Mouse (Mus musculus) CH12.LX (cell line): Measurements from ENCODE around the gene Olfr1359. TPM values are rescaled to one million over a fixed set of nuclear protein-coding genes. Genes with fewer than 3 reads are reported as not detected.

ENCODE experiments used
- DNase-seq: peaks from one replicate; pipeline ENCODE4 v3.0.0-alpha.2; 2013; ENCODE audit errors: extremely low read depth
- H3K27ac ChIP-seq: 2 replicates; pipeline ENCODE4 v1.5.1; 2012; ENCODE audit warnings: low read depth, mild to moderate bottlenecking, control low read depth, moderate library complexity; ENCODE audit not compliant: insufficient read depth
- H3K27me3 ChIP-seq: replicated peaks from 2 replicates; pipeline ENCODE3; 2012; ENCODE audit warnings: inconsistent platforms
- H3K36me3 ChIP-seq, 2 experiments: replicated peaks in 1 of 2; 2 replicates each; pipeline versions ENCODE3 to v1.6.1; 2012; ENCODE audit warnings: inconsistent platforms in 1 of 2, low read length in 1 of 2, mild to moderate bottlenecking in 1 of 2, mixed read lengths in 1 of 2, moderate library complexity in 1 of 2; ENCODE audit not compliant: control insufficient read depth in 1 of 2, insufficient read depth in 1 of 2
- H3K4me1 ChIP-seq, 2 experiments: 2 replicates each; pipeline ENCODE4 v1.6.1; 2012; ENCODE audit warnings: inconsistent platforms in 1 of 2, moderate library complexity in 1 of 2; ENCODE audit not compliant: insufficient read depth in 2 of 2, control insufficient read depth in 1 of 2
- H3K4me2 ChIP-seq: 2 replicates; pipeline ENCODE4 v1.6.1; 2012; ENCODE audit warnings: low read depth, mild to moderate bottlenecking, control low read depth; ENCODE audit not compliant: poor library complexity, insufficient read depth, severe bottlenecking
- H3K4me3 ChIP-seq, 3 experiments: fragments of 150-350 bp in 1 of 3; sonication (generic) in 1 of 3; replicated peaks in 1 of 3; 2 replicates each; pipeline versions ENCODE3 to v1.5.1; 2011 to 2012; ENCODE audit warnings: low read depth in 2 of 3, low read length in 2 of 3, mild to moderate bottlenecking in 2 of 3, moderate library complexity in 2 of 3, control low read depth in 1 of 3, improper control_type of control experiment in 1 of 3, inconsistent platforms in 1 of 3, mixed read lengths in 1 of 3; ENCODE audit not compliant: poor library complexity in 1 of 3
- H3K79me2 ChIP-seq: replicated peaks from 2 replicates; pipeline ENCODE4 v1.6.1; 2012; ENCODE audit warnings: mild to moderate bottlenecking, moderate library complexity; ENCODE audit not compliant: control insufficient read depth, poor library complexity, insufficient read depth, severe bottlenecking; ENCODE audit errors: extremely low read depth
- H3K9ac ChIP-seq: 2 replicates; pipeline ENCODE4 v1.6.1; 2012; ENCODE audit warnings: low read depth, mild to moderate bottlenecking, control low read depth, moderate library complexity; ENCODE audit not compliant: insufficient read depth
- H3K9me3 ChIP-seq: replicated peaks from 2 replicates; pipeline ENCODE3; 2012; ENCODE audit warnings: low read length, inconsistent platforms, mixed read lengths
- CHD1 ChIP-seq: IDR thresholded peaks from 2 replicates; pipeline ENCODE4 v1.6.1; 2012; ENCODE audit warnings: low read depth, low read length, improper control_type of control experiment, inconsistent platforms
- CTCF ChIP-seq, 2 experiments: IDR thresholded peaks in 1 of 2; conservative IDR thresholded peaks in 1 of 2; 2 replicates each; pipeline ENCODE4 v1.5.1; 2011 to 2012; ENCODE audit warnings: low read depth in 2 of 2, low read length in 2 of 2, improper control_type of control experiment in 1 of 2, inconsistent platforms in 1 of 2, mild to moderate bottlenecking in 1 of 2, moderate library complexity in 1 of 2
- E2F4 ChIP-seq: IDR thresholded peaks from 2 replicates; pipeline ENCODE4 v1.6.1; 2011; ENCODE audit warnings: low read depth, low read length, improper control_type of control experiment; ENCODE audit not compliant: insufficient replicate concordance
- ELF1 ChIP-seq: IDR thresholded peaks from 2 replicates; pipeline ENCODE4 v1.6.1; 2014; ENCODE audit warnings: low read depth, mild to moderate bottlenecking, inconsistent platforms, low read length, improper control_type of control experiment
- EP300 ChIP-seq: IDR thresholded peaks from 2 replicates; pipeline ENCODE4 v1.6.1; 2011; ENCODE audit warnings: low read length, improper control_type of control experiment
- GABPA ChIP-seq: IDR thresholded peaks from 2 replicates; pipeline ENCODE4 v1.6.1; 2012; ENCODE audit warnings: low read depth, low read length, improper control_type of control experiment, inconsistent platforms; ENCODE audit not compliant: insufficient replicate concordance
- JUN ChIP-seq: IDR thresholded peaks from 2 replicates; pipeline ENCODE4 v1.6.1; 2011; ENCODE audit warnings: low read depth, mild to moderate bottlenecking, low read length, improper control_type of control experiment, moderate library complexity; ENCODE audit not compliant: insufficient read depth
- JUND ChIP-seq: conservative IDR thresholded peaks from 2 replicates; pipeline ENCODE4 v1.6.1; 2011; ENCODE audit warnings: low read depth, low read length, improper control_type of control experiment
- KAT2A ChIP-seq: IDR thresholded peaks from 2 replicates; pipeline ENCODE4 v1.6.1; 2012; ENCODE audit warnings: low read length, improper control_type of control experiment, inconsistent platforms; ENCODE audit not compliant: insufficient replicate concordance
- MAFK ChIP-seq: IDR thresholded peaks from 2 replicates; pipeline ENCODE4 v1.6.1; 2011; ENCODE audit warnings: low read length, improper control_type of control experiment; ENCODE audit not compliant: insufficient replicate concordance
- MAX ChIP-seq: IDR thresholded peaks from 2 replicates; pipeline ENCODE4 v1.6.1; 2011; ENCODE audit warnings: low read length, improper control_type of control experiment
- MYC ChIP-seq: IDR thresholded peaks from 2 replicates; pipeline ENCODE4 v1.6.1; 2011; ENCODE audit warnings: low read depth, mild to moderate bottlenecking, improper control_type of control experiment, low read length
- NELFE ChIP-seq: IDR thresholded peaks from 2 replicates; pipeline ENCODE4 v1.6.1; 2011; ENCODE audit warnings: low read depth, low read length, improper control_type of control experiment
- NRF1 ChIP-seq: IDR thresholded peaks from 2 replicates; pipeline ENCODE4 v1.6.1; 2014; ENCODE audit warnings: low read depth, mild to moderate bottlenecking, inconsistent platforms, low read length, improper control_type of control experiment, moderate library complexity
- RAD21 ChIP-seq: IDR thresholded peaks from 2 replicates; pipeline ENCODE4 v1.6.1; 2011; ENCODE audit warnings: low read depth, mild to moderate bottlenecking, low read length, improper control_type of control experiment, moderate library complexity
- SIN3A ChIP-seq: IDR thresholded peaks from 2 replicates; pipeline ENCODE4 v1.6.1; 2012; ENCODE audit warnings: low read length, improper control_type of control experiment, inconsistent platforms
- TBP ChIP-seq: conservative IDR thresholded peaks from 2 replicates; pipeline ENCODE4 v1.6.1; 2011; ENCODE audit warnings: low read depth, low read length, improper control_type of control experiment
- TCF12 ChIP-seq: IDR thresholded peaks from 2 replicates; pipeline ENCODE4 v1.6.1; 2014; ENCODE audit warnings: low read depth, mild to moderate bottlenecking, inconsistent platforms, low read length, improper control_type of control experiment
- USF1 ChIP-seq: IDR thresholded peaks from 2 replicates; pipeline ENCODE4 v1.6.1; 2014; ENCODE audit warnings: low read depth, mild to moderate bottlenecking, inconsistent platforms, low read length, improper control_type of control experiment
- ZKSCAN1 ChIP-seq: IDR thresholded peaks from 2 replicates; pipeline ENCODE4 v1.6.1; 2012; ENCODE audit warnings: low read depth, inconsistent platforms, low read length, improper control_type of control experiment, borderline replicate concordance
- ZMIZ1 ChIP-seq: IDR thresholded peaks from 2 replicates; pipeline ENCODE4 v1.6.1; 2012; ENCODE audit warnings: low read depth, mild to moderate bottlenecking, inconsistent platforms, low read length, improper control_type of control experiment
- dilution Hi-C: fragments of 300-500 bp; cut with MboI; formaldehyde crosslinking; loops from 2 replicates; pipeline ENCODE4 v1.14.3; 2020; ENCODE audit warnings: low sequenced_read_pairs; ENCODE audit not compliant: extremely low pct_unique_long_range_greater_than_20kb, extremely low pct_ligation_motif_present
- in situ Hi-C: fragments of 300-500 bp; cut with MboI; formaldehyde crosslinking; loops from 3 replicates; pipeline ENCODE4 v1.14.3; 2019; ENCODE audit warnings: low sequenced_read_pairs, low pct_ligation_motif_present, low pct_unique_long_range_greater_than_20kb, mixed read lengths
- polyA plus RNA-seq: library from polyadenylated mRNA; unstranded; fragments of >175 nt; gene quantifications from 2 replicates; pipeline ENCODE4 v1.2.1, GENCODE M21; 2012; ENCODE audit warnings: low read depth; ENCODE audit not compliant: insufficient read length
- total RNA-seq, 2 experiments: library from RNA; depleted of rRNA; stranded (reverse); fragments of 300-350 nt in 1 of 2; fragments of >200 nt in 1 of 2; gene quantifications; 2 replicates each; pipeline ENCODE4 v1.2.3; 2012 to 2014

The Olfr1359 gene
- total and polyA plus RNA-seq, 3 experiments = not detected

DNA sequence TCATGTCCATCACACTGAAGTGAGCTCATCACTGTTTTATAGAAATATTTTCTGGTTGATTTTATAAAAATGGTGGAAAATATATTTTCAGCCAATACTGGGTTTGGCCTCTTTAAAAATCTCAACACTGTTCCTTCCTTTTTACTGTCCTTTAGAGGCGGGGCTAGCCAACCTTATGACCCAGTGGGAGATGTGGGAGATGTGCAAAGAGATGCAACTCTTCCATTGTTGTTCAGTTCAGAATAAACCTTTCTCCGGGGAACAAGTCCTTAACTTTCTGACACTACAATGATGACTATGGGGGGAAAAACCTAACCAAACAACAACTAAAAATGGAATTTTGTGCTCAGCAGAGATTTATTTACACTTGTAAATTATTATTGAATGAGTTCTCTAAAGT is 20.6 kb upstream of the Olfr1359 start, which contains the start of gene Olfr1360:
Olfr1360 (minus strand) TSS at position 101 of the 400 bp plus-strand sequence.
- Histone ChIP-seq H3K4me3 (no peak within 1 kb of the TSS), H3K79me2 (no peaks in the 10 kb centered on the region), H3K9ac (no peak within 1 kb of the TSS), H3K4me2 (no peak within 1 kb of the TSS), H3K27me3 (no peaks in the 10 kb centered on the region), H3K4me1 (no peaks in the 10 kb centered on the region), H3K27ac (no peak within 1 kb of the TSS), H3K9me3 (no peaks in the 10 kb centered on the region), H3K36me3 (no peaks in the 10 kb centered on the region)
- DNase-seq = no peak
- in situ Hi-C loops (no loop called here), dilution Hi-C loops (no loop called here)
- TF ChIP-seq KAT2A = no peak
- no peak for TF ChIP-seq MYC
- TF ChIP-seq TCF12 = no peak
- no peak for TF ChIP-seq ZKSCAN1
- TF ChIP-seq CHD1 = no peak
- no peak for TF ChIP-seq MAFK
- TF ChIP-seq NELFE = no peak
- TF ChIP-seq CTCF (conservative IDR thresholded peaks at IDR 0.05 in 1 of 2, IDR thresholded peaks at IDR 0.05 in 1 of 2; ENCODE audit: low read depth in 2 of 2, low read length in 2 of 2) = no peak
- no peak for TF ChIP-seq ZMIZ1
- TF ChIP-seq EP300 = no peak
- TF ChIP-seq JUN = no peak
- TF ChIP-seq SIN3A = no peak
- no peak for TF ChIP-seq JUND
- TF ChIP-seq E2F4 = no peak
- no peak for TF ChIP-seq RAD21
- TF ChIP-seq ELF1 = no peak
- no peak for TF ChIP-seq NRF1

DNA sequence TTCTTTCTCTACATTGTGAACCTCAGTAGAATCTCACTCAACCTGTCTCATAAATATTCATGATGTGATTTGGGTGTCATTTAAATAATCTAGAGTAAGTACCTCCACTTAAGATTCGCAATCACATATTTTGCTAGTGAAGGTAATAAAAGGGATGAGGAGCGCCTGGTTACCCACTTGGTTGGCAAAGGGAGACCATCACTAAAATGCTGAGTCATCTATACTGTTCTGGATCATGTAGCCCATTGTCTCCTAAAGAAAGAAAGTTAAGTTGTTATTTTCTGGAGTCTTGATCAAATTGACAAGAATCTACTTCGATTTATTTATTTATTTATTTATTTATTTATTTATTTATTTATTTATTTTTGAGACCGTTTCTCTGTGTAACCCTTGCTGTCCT is 8.8 kb downstream of the Olfr1359 start:
- H3K4me1 ChIP-seq = peaks cover 8 to 11% of the 10 kb centered on the region in 2 experiments; a peak in 3 of 4 replicates
- H3K27me3 ChIP-seq = no peaks in the 10 kb centered on the region
- in situ Hi-C loops (loop anchor here (25.0 kb wide), 2 partner anchors 231 to 319 kb away; partner anchors contain the start of gene Zfp184), dilution Hi-C loops (no loop called here)
- H3K9ac ChIP-seq = no peak overlapping the region
- no peaks in the 10 kb centered on the region for H3K36me3 ChIP-seq
- no peaks in the 10 kb centered on the region for H3K9me3 ChIP-seq
- no peak for DNase-seq
- no peak overlapping the region for H3K4me3 ChIP-seq
- H3K79me2 ChIP-seq = no peaks in the 10 kb centered on the region
- no peak overlapping the region for H3K27ac ChIP-seq
- TF ChIP-seq ELF1 (no peak), MAFK (peak; percentile 96), USF1 (no peak), MAX (no peak), TBP (no peak), NRF1 (no peak), GABPA (no peak), CHD1 (no peak), JUND (no peak)
- no peak overlapping the region for H3K4me2 ChIP-seq
